Mouse (Mus musculus): ENCODE data around the gene Rab34.

- TF ChIP-seq CTCF (IDR thresholded peaks at IDR 0.05), result no peak
- TF ChIP-seq POLR2A (IDR thresholded peaks at IDR 0.05; ENCODE audit: insufficient read depth, low read depth, low read length), result no peak
- no peak for TF ChIP-seq EP300 (IDR thresholded peaks at IDR 0.05; ENCODE audit: insufficient read depth, low read depth, low read length)
Measured at GRCm38 (mm10) chr11:78195101-78195863, 7.1 kb downstream of the Rab34 start.
